Mouse (Mus musculus) hindbrain, embryonic 16.5 days (tissue): ENCODE data around the gene Heatr5b. TPM values are rescaled to one million over a fixed set of nuclear protein-coding genes. Genes with fewer than 3 reads are reported as not detected.

Experiments
- ATAC-seq: fragments of 200-750 bp; cut with Nextera tagmentation; 2 replicates; pipeline ENCODE4 v1.8.0; 2017; ENCODE audit warnings: moderate TSS enrichment, moderate library complexity
- H3K27ac ChIP-seq: fragments of 300-500 bp; sonication (generic); 2 replicates; pipeline ENCODE4 v1.5.1; 2014; ENCODE audit warnings: low read depth, mild to moderate bottlenecking, control low read depth, low read length, moderate library complexity
- H3K27me3 ChIP-seq: fragments of 300-500 bp; sonication (generic); replicated peaks from 2 replicates; pipeline ENCODE4 v1.6.1; 2014; ENCODE audit warnings: low read length; ENCODE audit not compliant: control insufficient read depth, insufficient read depth
- H3K36me3 ChIP-seq: fragments of 300-500 bp; sonication (generic); 2 replicates; pipeline ENCODE4 v1.6.1; 2014; ENCODE audit warnings: mild to moderate bottlenecking, low read length, moderate library complexity, mixed read lengths; ENCODE audit not compliant: control insufficient read depth, insufficient read depth
- H3K4me1 ChIP-seq: fragments of 300-500 bp; sonication (generic); 2 replicates; pipeline ENCODE4 v1.6.1; 2014; ENCODE audit warnings: low read depth, low read length; ENCODE audit not compliant: control insufficient read depth, insufficient read depth
- H3K4me2 ChIP-seq: fragments of 300-500 bp; sonication (generic); 2 replicates; pipeline ENCODE4 v1.6.1; 2014; ENCODE audit warnings: mild to moderate bottlenecking, low read length, control low read depth, moderate library complexity
- H3K4me3 ChIP-seq: fragments of 300-500 bp; sonication (generic); 2 replicates; pipeline ENCODE4 v1.5.1; 2014; ENCODE audit warnings: mild to moderate bottlenecking, low read length, control low read depth, moderate library complexity
- H3K9ac ChIP-seq: fragments of 300-500 bp; sonication (generic); 2 replicates; pipeline ENCODE4 v1.6.1; 2014; ENCODE audit warnings: low read depth, mild to moderate bottlenecking, control low read depth, low read length, moderate library complexity
- H3K9me3 ChIP-seq: fragments of 300-500 bp; sonication (generic); 2 replicates; pipeline ENCODE4 v1.6.1; 2014; ENCODE audit warnings: mild to moderate bottlenecking, low read length, moderate library complexity; ENCODE audit not compliant: control insufficient read depth
- WGBS: fragments of 180-500 bp; shearing (Covaris S2); extraction: QIAGEN DNeasy Blood & Tissue Kit; methylation state at CpG from one replicate; pipeline ENCODE4 v1.1.7; 2014; 5-methylcytosine and 5-hydroxymethylcytosine counted together
- polyA plus RNA-seq: library from polyadenylated mRNA; unstranded; fragments of >200 nt; fragmentation: Nextera tagmentation; extraction: Ambion mirVana; gene quantifications from 2 replicates; pipeline ENCODE4 v1.2.1, GENCODE M21; 2015

The Heatr5b gene
- polyA plus RNA-seq = 16.9 and 21.8 TPM in 2 replicates

- H3K27ac ChIP-seq = peak within 1 kb of the TSS; percentile 89
- H3K36me3 ChIP-seq = peaks cover 8% of the 10 kb centered on the region
- peak; percentile 99 for ATAC-seq
- H3K9ac ChIP-seq = peak within 1 kb of the TSS; percentile 91
- no peaks in the 10 kb centered on the region for H3K9me3 ChIP-seq
- peaks cover 11% of the 10 kb centered on the region for H3K4me1 ChIP-seq
- peak within 1 kb of the TSS; percentile 89 for H3K4me3 ChIP-seq
- H3K4me2 ChIP-seq = peak within 1 kb of the TSS; percentile 90
- H3K27me3 ChIP-seq = no peaks in the 10 kb centered on the region
- WGBS = under 1% methylated on average over 79 of the region's 81 CpGs
Observed at GRCm38 (mm10) chr17:78834856-78835835, at the start of gene Heatr5b, which contains the start of gene Gpatch11. Heatr5b (minus strand) TSS chr17:78835364. Gpatch11 (plus strand) TSS chr17:78835567.

GRCm38 (mm10) chr17:78883291-78883690, 48.1 kb upstream of the Heatr5b start:
- H3K27ac ChIP-seq = no peak overlapping the region
- 0 out of 2 replicates have a peak, but pooled peaks cover 3% of the 10 kb centered on the region for H3K4me1 ChIP-seq
- H3K9me3 ChIP-seq = no peaks in the 10 kb centered on the region
- ATAC-seq = no peak
- WGBS = 88% methylated on average over 4 of the region's 4 CpGs
- no peaks in the 10 kb centered on the region for H3K27me3 ChIP-seq
- H3K4me3 ChIP-seq = no peak overlapping the region
- no peak overlapping the region for H3K9ac ChIP-seq
- H3K36me3 ChIP-seq = no peaks in the 10 kb centered on the region
- H3K4me2 ChIP-seq = no peak overlapping the region

GRCm38 (mm10) chr17:78882401-78883112, 47.4 kb upstream of the Heatr5b start, which contains the start of gene Eif2ak2:
Eif2ak2 (minus strand) TSS chr17:78882573.
- Histone ChIP-seq H3K4me1 (0 out of 2 replicates have a peak, but pooled peaks cover 3% of the 10 kb centered on the region), H3K36me3 (no peaks in the 10 kb centered on the region), H3K27me3 (no peaks in the 10 kb centered on the region), H3K9ac (peak within 1 kb of the TSS; percentile 57), H3K4me2 (peak within 1 kb of the TSS; percentile 73), H3K9me3 (no peaks in the 10 kb centered on the region), H3K27ac (0 out of 2 replicates have a peak within 1 kb of the TSS, but pooled peaks have one; percentile 37), H3K4me3 (peak within 1 kb of the TSS; percentile 41)
- 2% methylated on average over 28 of the region's 28 CpGs for WGBS
- peak; percentile 94 for ATAC-seq

- Histone ChIP-seq H3K4me3 (peak overlapping the region; percentile 41), H3K9ac (peak overlapping the region; percentile 57), H3K9me3 (no peaks in the 10 kb centered on the region), H3K4me2 (peak overlapping the region; percentile 73), H3K27ac (0 out of 2 replicates have a peak overlapping the region, but pooled peaks have one; percentile 37), H3K4me1 (0 out of 2 replicates have a peak, but pooled peaks cover 3% of the 10 kb centered on the region), H3K27me3 (no peaks in the 10 kb centered on the region), H3K36me3 (no peaks in the 10 kb centered on the region)
- ATAC-seq = peak; percentile 91
- WGBS = 17% methylated on average over 4 of the region's 7 CpGs
Observed at GRCm38 (mm10) chr17:78881878-78882304, 46.7 kb upstream of the Heatr5b start.

GRCm38 (mm10) chr17:78873886-78874285, 38.7 kb upstream of the Heatr5b start:
- no peak overlapping the region for H3K4me3 ChIP-seq
- 89% methylated on average over 6 of the region's 6 CpGs for WGBS
- H3K27ac ChIP-seq = no peak overlapping the region
- no peaks in the 10 kb centered on the region for H3K36me3 ChIP-seq
- H3K9me3 ChIP-seq = no peaks in the 10 kb centered on the region
- H3K4me1 ChIP-seq = no peaks in the 10 kb centered on the region
- H3K4me2 ChIP-seq = no peak overlapping the region
- H3K27me3 ChIP-seq = no peaks in the 10 kb centered on the region
- no peak for ATAC-seq
- H3K9ac ChIP-seq = no peak overlapping the region

GRCm38 (mm10) chr17:78856243-78856642, 21.1 kb upstream of the Heatr5b start:
- Histone ChIP-seq H3K27me3 (no peaks in the 10 kb centered on the region), H3K9me3 (no peaks in the 10 kb centered on the region), H3K4me2 (no peak overlapping the region), H3K4me3 (no peak overlapping the region), H3K36me3 (no peaks in the 10 kb centered on the region), H3K27ac (no peak overlapping the region), H3K4me1 (no peaks in the 10 kb centered on the region), H3K9ac (no peak overlapping the region)
- WGBS = 90% methylated on average over 10 of the region's 10 CpGs
- no peak for ATAC-seq

GRCm38 (mm10) chr17:78842271-78842928, 7.2 kb upstream of the Heatr5b start:
- no peak overlapping the region for H3K27ac ChIP-seq
- no peaks in the 10 kb centered on the region for H3K9me3 ChIP-seq
- H3K4me3 ChIP-seq = no peak overlapping the region
- no peak overlapping the region for H3K9ac ChIP-seq
- peaks cover 48% of the 10 kb centered on the region for H3K36me3 ChIP-seq
- H3K4me2 ChIP-seq = no peak overlapping the region
- WGBS = 90% methylated on average over 7 of the region's 7 CpGs
- no peaks in the 10 kb centered on the region for H3K27me3 ChIP-seq
- H3K4me1 ChIP-seq = no peaks in the 10 kb centered on the region
- ATAC-seq = no peak

- H3K27ac ChIP-seq = peak overlapping the region; percentile 83
- WGBS = 22% methylated on average over 2 of the region's 2 CpGs
Observed at GRCm38 (mm10) chr17:78836056-78836455, 892 bp upstream of the Heatr5b start.

More at GRCm38 (mm10) chr17:78836056-78836455, 892 bp upstream of the Heatr5b start:
- H3K9me3 ChIP-seq = no peaks in the 10 kb centered on the region
- H3K9ac ChIP-seq = peak overlapping the region; percentile 72
- H3K27me3 ChIP-seq = no peaks in the 10 kb centered on the region
- peak overlapping the region; percentile 90 for H3K4me2 ChIP-seq
- peaks cover 11% of the 10 kb centered on the region for H3K4me1 ChIP-seq
- no peak for ATAC-seq
- H3K4me3 ChIP-seq = peak overlapping the region; percentile 89
- H3K36me3 ChIP-seq = peaks cover 11% of the 10 kb centered on the region
